Mouse (Mus musculus) heart, embryonic 16.5 days (tissue): Measurements from ENCODE around the gene Lce1b. TPM values are rescaled to one million over a fixed set of nuclear protein-coding genes. Genes with fewer than 3 reads are reported as not detected.
"Not testable (repeated sequence)": the region's sequence is repeated elsewhere in the genome, so short reads cannot be mapped to it uniquely, and the experiment has no call there.

Experiments
- ATAC-seq: fragments of 200-750 bp; cut with Nextera tagmentation; replicated peaks from 2 replicates; pipeline ENCODE4 v1.8.0; 2017; ENCODE audit warnings: moderate number of reproducible peaks; ENCODE audit not compliant: insufficient read depth, low FRiP score; ENCODE audit errors: extremely low read depth
- H3K27ac ChIP-seq: fragments of 300-500 bp; sonication (generic); 2 replicates; pipeline ENCODE4 v1.5.1; 2014; ENCODE audit warnings: mild to moderate bottlenecking, low read length, control low read depth, moderate library complexity
- H3K27me3 ChIP-seq: fragments of 300-500 bp; sonication (generic); 2 replicates; pipeline ENCODE4 v1.6.1; 2014; ENCODE audit warnings: low read length, mixed read lengths; ENCODE audit not compliant: control insufficient read depth, insufficient read depth
- H3K36me3 ChIP-seq: fragments of 300-500 bp; sonication (generic); 2 replicates; pipeline ENCODE4 v1.6.1; 2014; ENCODE audit not compliant: control insufficient read depth, insufficient read depth
- H3K4me1 ChIP-seq: fragments of 300-500 bp; sonication (generic); 2 replicates; pipeline ENCODE4 v1.6.1; 2014; ENCODE audit warnings: low read length, mixed read lengths; ENCODE audit not compliant: control insufficient read depth, insufficient read depth
- H3K4me2 ChIP-seq: fragments of 300-500 bp; sonication (generic); 2 replicates; pipeline ENCODE4 v1.6.1; 2014; ENCODE audit warnings: low read depth, mild to moderate bottlenecking, control low read depth, low read length
- H3K4me3 ChIP-seq: fragments of 300-500 bp; sonication (generic); 2 replicates; pipeline ENCODE4 v1.5.1; 2014; ENCODE audit warnings: mild to moderate bottlenecking, control low read depth, low read length
- H3K9ac ChIP-seq: fragments of 300-500 bp; sonication (generic); 2 replicates; pipeline ENCODE4 v1.6.1; 2014; ENCODE audit warnings: low read length, control low read depth
- H3K9me3 ChIP-seq: fragments of 300-500 bp; sonication (generic); replicated peaks from 2 replicates; pipeline ENCODE4 v1.6.1; 2016; ENCODE audit warnings: low read length; ENCODE audit not compliant: control insufficient read depth
- WGBS: fragments of 180-500 bp; shearing (Covaris S2); extraction: QIAGEN DNeasy Blood & Tissue Kit; methylation state at CpG from one replicate; pipeline ENCODE4 v1.1.7; 2014; 5-methylcytosine and 5-hydroxymethylcytosine counted together
- polyA plus RNA-seq: library from polyadenylated mRNA; unstranded; fragments of >200 nt; fragmentation: Nextera tagmentation; extraction: Ambion mirVana; gene quantifications from 2 replicates; pipeline ENCODE4 v1.2.1, GENCODE M21; 2015

The Lce1b gene
- polyA plus RNA-seq = not detected in 2 replicates

GRCm38 (mm10) chr3:92656826-92657225 lies at the start of gene Lce1b:
Gene Lce1b, minus strand, starts transcription at chr3:92656926.
- H3K4me1 ChIP-seq = no peaks in the 10 kb centered on the region
- no peaks in the 10 kb centered on the region for H3K9me3 ChIP-seq
- no peak for ATAC-seq
- H3K36me3 ChIP-seq = no peaks in the 10 kb centered on the region
- H3K4me2 ChIP-seq = no peak within 1 kb of the TSS
- H3K4me3 ChIP-seq = no peak within 1 kb of the TSS
- H3K27me3 ChIP-seq = no peaks in the 10 kb centered on the region
- H3K27ac ChIP-seq = no peak within 1 kb of the TSS
- no peak within 1 kb of the TSS for H3K9ac ChIP-seq

- H3K27me3 ChIP-seq = no peaks in the 10 kb centered on the region
- no peaks in the 10 kb centered on the region for H3K4me1 ChIP-seq
- ATAC-seq = no peak
- WGBS = 14% methylated on average over 1 of the region's 1 CpGs
- H3K9me3 ChIP-seq = no peaks in the 10 kb centered on the region
- no peak overlapping the region for H3K4me3 ChIP-seq
- no peak overlapping the region for H3K4me2 ChIP-seq
- no peak overlapping the region for H3K9ac ChIP-seq
- H3K27ac ChIP-seq = no peak overlapping the region
- no peaks in the 10 kb centered on the region for H3K36me3 ChIP-seq
Observed at GRCm38 (mm10) chr3:92694613-92695012, 37.9 kb upstream of the Lce1b start.

GRCm38 (mm10) chr3:92691688-92692087 lies 35.0 kb upstream of the Lce1b start:
- H3K4me2 ChIP-seq = no peak overlapping the region
- no peaks in the 10 kb centered on the region for H3K4me1 ChIP-seq
- H3K4me3 ChIP-seq = no peak overlapping the region
- H3K27me3 ChIP-seq = no peaks in the 10 kb centered on the region
- H3K9ac ChIP-seq = no peak overlapping the region
- no peak overlapping the region for H3K27ac ChIP-seq
- H3K36me3 ChIP-seq = no peaks in the 10 kb centered on the region
- no peaks in the 10 kb centered on the region for H3K9me3 ChIP-seq
- ATAC-seq = no peak

- H3K4me1 ChIP-seq, H3K4me2 ChIP-seq, H3K27me3 ChIP-seq, H3K36me3 ChIP-seq, H3K4me3 ChIP-seq, ATAC-seq, H3K9ac ChIP-seq, H3K27ac ChIP-seq, H3K9me3 ChIP-seq: not testable (repeated sequence)
- WGBS = 62% methylated on average over 16 of the region's 16 CpGs
Observed at GRCm38 (mm10) chr3:92689154-92689553, 32.4 kb upstream of the Lce1b start.

- no peaks in the 10 kb centered on the region for H3K27me3 ChIP-seq
- no peaks in the 10 kb centered on the region for H3K4me1 ChIP-seq
- H3K36me3 ChIP-seq = no peaks in the 10 kb centered on the region
- H3K4me3 ChIP-seq = no peak within 1 kb of the TSS
- WGBS = 62% methylated on average over 2 of the region's 2 CpGs
- H3K4me2 ChIP-seq = no peak within 1 kb of the TSS
- no peak within 1 kb of the TSS for H3K27ac ChIP-seq
- ATAC-seq = no peak
- H3K9ac ChIP-seq = no peak within 1 kb of the TSS
- H3K9me3 ChIP-seq = no peaks in the 10 kb centered on the region
Observed at GRCm38 (mm10) chr3:92687110-92687509, 30.4 kb upstream of the Lce1b start, which contains the start of gene Lce1d. Gene Lce1d, minus strand, starts transcription at chr3:92687210.

- no peaks in the 10 kb centered on the region for H3K36me3 ChIP-seq
- H3K4me2 ChIP-seq = no peak within 1 kb of the TSS
- H3K9ac ChIP-seq = no peak within 1 kb of the TSS
- H3K27me3 ChIP-seq = no peaks in the 10 kb centered on the region
- no peaks in the 10 kb centered on the region for H3K4me1 ChIP-seq
- H3K27ac ChIP-seq = no peak within 1 kb of the TSS
- no peak within 1 kb of the TSS for H3K4me3 ChIP-seq
- WGBS = 73% methylated on average over 4 of the region's 4 CpGs
- no peak for ATAC-seq
- H3K9me3 ChIP-seq = no peaks in the 10 kb centered on the region
Observed at GRCm38 (mm10) chr3:92678947-92679346, 22.2 kb upstream of the Lce1b start, which contains the start of gene Lce1c. Gene Lce1c, plus strand, starts transcription at chr3:92679247.

- Histone ChIP-seq H3K4me1 (no peaks in the 10 kb centered on the region), H3K4me2 (no peak within 1 kb of the TSS), H3K4me3 (no peak within 1 kb of the TSS), H3K27ac (no peak within 1 kb of the TSS), H3K9ac (no peak within 1 kb of the TSS), H3K36me3 (no peaks in the 10 kb centered on the region), H3K27me3 (no peaks in the 10 kb centered on the region), H3K9me3 (no peaks in the 10 kb centered on the region)
- no peak for ATAC-seq
Observed at GRCm38 (mm10) chr3:92670215-92670614, 13.5 kb upstream of the Lce1b start, which contains the start of gene Lce1a2. Gene Lce1a2, minus strand, starts transcription at chr3:92670315.

GRCm38 (mm10) chr3:92648207-92648606 lies 8.5 kb downstream of the Lce1b start, which contains the start of gene Lce1a1:
Gene Lce1a1, minus strand, starts transcription at chr3:92648307.
- no peaks in the 10 kb centered on the region for H3K9me3 ChIP-seq
- ATAC-seq = no peak
- H3K4me1 ChIP-seq = no peaks in the 10 kb centered on the region
- no peaks in the 10 kb centered on the region for H3K27me3 ChIP-seq
- H3K4me2 ChIP-seq = no peak within 1 kb of the TSS
- H3K9ac ChIP-seq = no peak within 1 kb of the TSS
- WGBS = 73% methylated on average over 1 of the region's 1 CpGs
- H3K27ac ChIP-seq = no peak within 1 kb of the TSS
- no peaks in the 10 kb centered on the region for H3K36me3 ChIP-seq
- no peak within 1 kb of the TSS for H3K4me3 ChIP-seq

GRCm38 (mm10) chr3:92639854-92640253 lies 16.9 kb downstream of the Lce1b start:
- Histone ChIP-seq H3K27me3 (no peaks in the 10 kb centered on the region), H3K9me3 (no peaks in the 10 kb centered on the region), H3K4me3 (no peak overlapping the region), H3K27ac (no peak overlapping the region), H3K4me2 (no peak overlapping the region), H3K9ac (no peak overlapping the region), H3K4me1 (no peaks in the 10 kb centered on the region), H3K36me3 (no peaks in the 10 kb centered on the region)
- WGBS = 89% methylated on average over 15 of the region's 15 CpGs
- ATAC-seq = no peak

- Histone ChIP-seq H3K4me3 (no peak overlapping the region), H3K9me3 (no peaks in the 10 kb centered on the region), H3K9ac (no peak overlapping the region), H3K27ac (no peak overlapping the region), H3K4me2 (no peak overlapping the region), H3K36me3 (no peaks in the 10 kb centered on the region), H3K4me1 (no peaks in the 10 kb centered on the region), H3K27me3 (no peaks in the 10 kb centered on the region)
- no peak for ATAC-seq
- 74% methylated on average over 3 of the region's 3 CpGs for WGBS
Observed at GRCm38 (mm10) chr3:92638653-92638991, 18.1 kb downstream of the Lce1b start.
